Mouse (Mus musculus) forebrain, postnatal 0 days (tissue): ENCODE results near the gene Zfp974. TPM values are rescaled to one million over a fixed set of nuclear protein-coding genes. Genes with fewer than 3 reads are reported as not detected.
"Not testable (repeated sequence)": the region's sequence is repeated elsewhere in the genome, so short reads cannot be mapped to it uniquely, and the experiment has no call there.

Source experiments
- ATAC-seq: fragments of 200-750 bp; cut with Nextera tagmentation; 2 replicates; pipeline ENCODE4 v1.8.0; 2017; ENCODE audit warnings: mild to moderate bottlenecking, moderate library complexity
- DNase-seq: peaks from one replicate; pipeline ENCODE4 v3.0.0-alpha.2; 2015
- H3K27ac ChIP-seq: fragments of 300-500 bp; sonication (generic); 2 replicates; pipeline ENCODE4 v1.5.1; 2014; ENCODE audit warnings: low read depth, mild to moderate bottlenecking, antibody characterized with exemption, low read length, moderate library complexity, mixed read lengths
- H3K27me3 ChIP-seq: fragments of 300-500 bp; sonication (generic); 2 replicates; pipeline ENCODE4 v1.6.1; 2014; ENCODE audit warnings: mild to moderate bottlenecking, low read length, mixed read lengths; ENCODE audit not compliant: insufficient read depth
- H3K36me3 ChIP-seq: fragments of 300-500 bp; sonication (generic); 2 replicates; pipeline ENCODE4 v1.6.1; 2014; ENCODE audit warnings: mild to moderate bottlenecking, moderate library complexity; ENCODE audit not compliant: insufficient read depth
- H3K4me1 ChIP-seq: fragments of 300-500 bp; sonication (generic); 2 replicates; pipeline ENCODE4 v1.6.1; 2014; ENCODE audit warnings: antibody characterized with exemption; ENCODE audit not compliant: insufficient read depth
- H3K4me2 ChIP-seq: fragments of 300-500 bp; sonication (generic); 2 replicates; pipeline ENCODE4 v1.6.1; 2014; ENCODE audit warnings: low read depth, mild to moderate bottlenecking, moderate library complexity
- H3K4me3 ChIP-seq: fragments of 300-500 bp; sonication (generic); 2 replicates; pipeline ENCODE4 v1.5.1; 2014; ENCODE audit warnings: low read depth, low read length, mixed read lengths
- H3K9ac ChIP-seq: fragments of 300-500 bp; sonication (generic); 2 replicates; pipeline ENCODE4 v1.6.1; 2014; ENCODE audit warnings: mild to moderate bottlenecking
- H3K9me3 ChIP-seq: fragments of 300-500 bp; sonication (generic); 2 replicates; pipeline ENCODE4 v1.6.1; 2016; ENCODE audit warnings: low read length
- CTCF ChIP-seq: sonication (generic); IDR thresholded peaks from 2 replicates; pipeline ENCODE4 v1.5.1; 2016; ENCODE audit warnings: antibody characterized with exemption, control low read depth, low read depth
- WGBS: fragments of 180-500 bp; shearing (Covaris S2); extraction: QIAGEN DNeasy Blood & Tissue Kit; methylation state at CpG from one replicate; pipeline ENCODE4 v1.1.7; 2014; 5-methylcytosine and 5-hydroxymethylcytosine counted together
- polyA plus RNA-seq: library from polyadenylated mRNA; unstranded; fragments of >200 nt; fragmentation: Nextera tagmentation; extraction: Ambion mirVana; gene quantifications from 2 replicates; pipeline ENCODE4 v1.2.1, GENCODE M21; 2015
- total RNA-seq: library from RNA; depleted of rRNA; stranded (reverse); fragments of >200 nt; gene quantifications from 2 replicates; pipeline ENCODE4 v1.2.3, GENCODE M21; 2014; rRNA removed

The Zfp974 gene
- total RNA-seq (15.3 and 19.7 TPM in 2 replicates), polyA plus RNA-seq (3.2 and 5.5 TPM in 2 replicates)

DNA sequence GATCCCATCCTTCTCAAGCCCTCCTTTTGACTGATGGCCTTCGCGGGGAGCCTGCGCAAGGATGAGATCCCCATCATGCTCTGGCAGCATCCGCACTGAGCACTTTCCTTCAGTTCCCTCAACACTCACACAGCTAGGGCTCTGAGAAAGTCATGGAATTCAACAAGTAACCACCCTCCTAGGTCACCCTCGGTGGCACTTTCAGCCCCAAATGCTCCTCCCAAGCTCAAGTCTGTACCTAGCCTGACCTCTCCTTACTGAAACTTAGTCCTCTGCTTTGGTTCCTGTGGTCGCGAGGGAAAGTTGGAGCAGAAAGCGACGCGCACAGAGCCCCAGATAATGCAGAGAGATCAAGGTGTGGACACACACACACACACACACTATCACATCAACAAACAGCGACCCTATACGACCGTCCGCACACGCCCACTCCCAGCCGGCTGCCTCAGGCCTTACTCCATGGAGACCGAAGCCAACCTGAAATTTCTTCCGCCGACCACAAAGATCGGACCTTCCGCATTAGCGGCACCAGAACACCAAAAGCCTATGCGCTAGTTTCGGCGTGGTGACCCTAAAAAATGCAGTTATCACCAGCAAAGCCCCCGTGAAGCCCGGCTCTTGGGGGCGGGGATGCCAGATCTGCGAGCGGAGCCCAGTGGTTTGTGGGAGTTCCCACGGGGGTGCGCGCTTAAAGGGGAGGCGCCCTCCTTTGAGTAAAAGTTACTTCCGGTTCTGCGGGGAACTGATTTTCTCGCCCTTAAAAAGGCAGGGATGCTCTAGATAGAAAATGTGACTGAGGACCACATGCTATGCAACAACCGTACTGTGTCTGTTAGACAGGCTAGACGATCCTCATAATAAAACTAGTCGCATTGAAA lies at the start of gene Zfp974:
Gene Zfp974 (minus strand): TSS at position 643 of the 878 bp plus-strand sequence.
- Histone ChIP-seq H3K4me1 (peaks cover 6% of the 10 kb centered on the region; the same call in 1 of the 2 replicates), H3K4me2 (peak within 1 kb of the TSS; percentile 81), H3K27ac (peak within 1 kb of the TSS; percentile 72), H3K9me3 (no peaks in the 10 kb centered on the region), H3K4me3 (peak within 1 kb of the TSS; percentile 77), H3K36me3 (peaks cover 11% of the 10 kb centered on the region), H3K27me3 (no peaks in the 10 kb centered on the region), H3K9ac (peak within 1 kb of the TSS; percentile 73)
- DNase-seq, result peak; percentile 88
- ATAC-seq, result peak; percentile 95
- WGBS, result 4% methylated on average over 40 of the region's 40 CpGs
- no peak for TF ChIP-seq CTCF

- not testable (repeated sequence) for ATAC-seq, H3K4me3 ChIP-seq
- 92% methylated on average over 13 of the region's 13 CpGs for WGBS
These were observed 20.2 kb upstream of the Zfp974 start for GRCm38 (mm10) chr7:27949451-27949850.

GRCm38 (mm10) chr7:27941869-27942268 lies 12.6 kb upstream of the Zfp974 start:
- not testable (repeated sequence) for H3K9me3 ChIP-seq, H3K4me2 ChIP-seq, H3K9ac ChIP-seq, H3K36me3 ChIP-seq, H3K27ac ChIP-seq, H3K4me1 ChIP-seq, H3K27me3 ChIP-seq, H3K4me3 ChIP-seq, ATAC-seq
- DNase-seq, result peak; percentile 20
- peak; percentile 49; the same call in 1 of the 2 replicates for TF ChIP-seq CTCF
- WGBS, result 36% methylated on average over 4 of the region's 7 CpGs

More at GRCm38 (mm10) chr7:27949451-27949850, 20.2 kb upstream of the Zfp974 start:
- not testable (repeated sequence) for H3K27ac ChIP-seq, H3K4me2 ChIP-seq, DNase-seq, H3K9ac ChIP-seq, H3K9me3 ChIP-seq, H3K27me3 ChIP-seq, H3K4me1 ChIP-seq, H3K36me3 ChIP-seq

DNA sequence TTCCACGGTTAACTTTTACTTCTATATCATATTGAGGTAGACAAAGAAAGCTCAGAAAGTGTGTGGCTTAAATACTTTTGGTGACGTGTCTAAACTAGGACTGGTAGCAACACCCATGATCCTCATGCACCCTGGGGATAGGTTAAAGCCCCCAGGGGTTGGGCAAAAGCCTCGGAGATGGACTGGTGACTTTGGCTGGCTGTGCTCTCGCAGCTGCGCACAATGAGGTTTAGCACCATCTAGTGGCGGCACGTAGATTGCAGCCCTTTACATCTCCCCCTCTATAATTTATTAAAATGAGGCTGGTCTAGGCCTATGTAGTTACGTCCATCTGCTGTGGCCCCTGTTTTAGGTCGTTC lies 4.5 kb upstream of the Zfp974 start:
- H3K4me1 ChIP-seq, H3K27ac ChIP-seq, H3K27me3 ChIP-seq, DNase-seq, H3K9ac ChIP-seq, H3K9me3 ChIP-seq, H3K36me3 ChIP-seq, ATAC-seq, H3K4me3 ChIP-seq: not testable (repeated sequence)
- H3K4me2 ChIP-seq, result peak overlapping the region; percentile 43
- WGBS, result 45% methylated on average over 1 of the region's 9 CpGs

GRCm38 (mm10) chr7:27933050-27933799 lies 4.0 kb upstream of the Zfp974 start:
- DNase-seq, result peak; percentile 5
- TF ChIP-seq CTCF, result no peak
- Histone ChIP-seq H3K27me3 (no peaks in the 10 kb centered on the region), H3K9ac (no peak overlapping the region), H3K4me1 (peaks cover 6% of the 10 kb centered on the region; the same call in 1 of the 2 replicates), H3K36me3 (no peaks in the 10 kb centered on the region), H3K27ac (no peak overlapping the region), H3K4me2 (peak overlapping the region; percentile 43), H3K4me3 (no peak overlapping the region), H3K9me3 (no peaks in the 10 kb centered on the region)
- 30% methylated on average over 7 of the region's 7 CpGs for WGBS
- ATAC-seq, result no peak

DNA sequence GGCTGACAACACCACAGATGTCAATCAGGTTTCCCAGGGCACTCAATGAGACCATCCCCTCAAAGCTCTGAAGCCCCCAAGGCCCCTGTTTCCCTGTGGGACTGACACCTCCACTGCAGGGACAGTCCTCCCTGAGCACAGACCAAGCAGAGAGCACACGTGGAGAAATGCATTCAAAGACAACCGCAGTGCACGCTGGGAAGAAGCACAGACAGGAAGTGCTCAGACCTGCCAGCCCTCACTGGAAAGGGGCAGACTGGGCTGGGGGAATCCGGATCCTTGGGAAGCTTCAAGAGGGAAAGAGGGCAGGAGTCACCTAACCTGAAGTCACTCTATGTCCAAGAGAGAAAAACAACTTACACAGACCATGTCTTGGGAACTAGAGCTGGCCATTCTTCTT lies 2.2 kb downstream of the Zfp974 start:
- H3K4me3 ChIP-seq, H3K4me1 ChIP-seq, H3K9me3 ChIP-seq, H3K27ac ChIP-seq, ATAC-seq, DNase-seq, H3K27me3 ChIP-seq, H3K9ac ChIP-seq, H3K4me2 ChIP-seq: not testable (repeated sequence)
- WGBS, result 51% methylated on average over 4 of the region's 4 CpGs
- H3K36me3 ChIP-seq, result peaks cover 12% of the 10 kb centered on the region

DNA sequence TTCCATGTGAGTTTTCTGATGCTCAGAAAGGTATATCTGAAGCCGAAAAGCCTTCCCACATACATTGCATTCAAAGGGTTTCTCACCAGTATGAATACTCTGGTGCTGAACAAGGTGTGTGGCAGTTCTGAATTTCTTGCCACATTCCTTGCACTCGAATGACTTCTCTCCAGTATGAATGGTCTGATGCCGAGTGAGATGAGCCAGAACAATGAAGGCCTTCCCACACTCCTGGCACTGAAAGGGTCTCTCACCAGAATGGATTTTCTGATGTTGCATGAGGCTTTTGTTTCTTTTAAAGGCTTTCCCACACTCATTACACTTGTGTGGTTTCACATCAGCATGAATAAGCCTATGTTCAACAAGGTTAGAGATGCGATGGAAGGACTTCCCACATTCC lies 18.3 kb downstream of the Zfp974 start:
- not testable (repeated sequence) for H3K4me2 ChIP-seq, H3K4me3 ChIP-seq, H3K9ac ChIP-seq, H3K9me3 ChIP-seq, ATAC-seq, DNase-seq, H3K4me1 ChIP-seq, H3K27me3 ChIP-seq, H3K27ac ChIP-seq
- 52% methylated on average over 3 of the region's 4 CpGs for WGBS
- H3K36me3 ChIP-seq, result peaks cover 35% of the 10 kb centered on the region
